Mouse (Mus musculus): ENCODE measurements around the gene 9330182O14Rik. TPM values are rescaled to one million over a fixed set of nuclear protein-coding genes. Genes with fewer than 3 reads are reported as not detected.

Gene 9330182O14Rik
- polyA plus RNA-seq, 1 experiment, result not detected

- H3K4me3 ChIP-seq (replicated peaks; ENCODE audit: insufficient read depth, low read depth, low read length), result peak overlapping the region; percentile 10
- WGBS, result 49% methylated on average over 10 of the region's 10 CpGs
- H3K4me1 ChIP-seq (ENCODE audit: control insufficient read depth, insufficient read depth, low read length), result peaks cover 4% of the 10 kb centered on the region; the same call in 1 of the 2 replicates
- TF ChIP-seq CTCF (IDR thresholded peaks at IDR 0.05; ENCODE audit: borderline replicate concordance, insufficient read depth, low read depth, low read length) (no peak), POLR2A (IDR thresholded peaks at IDR 0.05; ENCODE audit: borderline replicate concordance, insufficient read depth, low read length) (no peak)
- H3K27ac ChIP-seq (ENCODE audit: insufficient read depth, low read length), result no peak overlapping the region
- DNase-seq, result no peak
- no peaks in the 10 kb centered on the region for H3K27me3 ChIP-seq (ENCODE audit: control insufficient read depth, insufficient read depth, low read length)
These were observed 34.0 kb downstream of the 9330182O14Rik start for GRCm38 (mm10) chr15:40168140-40168688.

- H3K4me3 ChIP-seq (replicated peaks; ENCODE audit: insufficient read depth, low read depth, low read length), result no peak overlapping the region
- TF ChIP-seq CTCF (IDR thresholded peaks at IDR 0.05; ENCODE audit: borderline replicate concordance, insufficient read depth, low read depth, low read length), result no peak
- no peak for TF ChIP-seq POLR2A (IDR thresholded peaks at IDR 0.05; ENCODE audit: borderline replicate concordance, insufficient read depth, low read length)
- 97% methylated on average over 5 of the region's 5 CpGs for WGBS
These were observed 34.9 kb downstream of the 9330182O14Rik start for GRCm38 (mm10) chr15:40169061-40169460.

GRCm38 (mm10) chr15:40169705-40170104, 35.5 kb downstream of the 9330182O14Rik start:
- peak; percentile 22 to 28 for DNase-seq
- 15% methylated on average over 13 of the region's 13 CpGs for WGBS
- no peak overlapping the region for H3K27ac ChIP-seq (ENCODE audit: insufficient read depth, low read length)

More at GRCm38 (mm10) chr15:40169061-40169460, 34.9 kb downstream of the 9330182O14Rik start:
- no peak for DNase-seq
- no peaks in the 10 kb centered on the region for H3K27me3 ChIP-seq (ENCODE audit: control insufficient read depth, insufficient read depth, low read length)
- peaks cover 4% of the 10 kb centered on the region; the same call in 1 of the 2 replicates for H3K4me1 ChIP-seq (ENCODE audit: control insufficient read depth, insufficient read depth, low read length)
- no peak overlapping the region for H3K27ac ChIP-seq (ENCODE audit: insufficient read depth, low read length)

DNA sequence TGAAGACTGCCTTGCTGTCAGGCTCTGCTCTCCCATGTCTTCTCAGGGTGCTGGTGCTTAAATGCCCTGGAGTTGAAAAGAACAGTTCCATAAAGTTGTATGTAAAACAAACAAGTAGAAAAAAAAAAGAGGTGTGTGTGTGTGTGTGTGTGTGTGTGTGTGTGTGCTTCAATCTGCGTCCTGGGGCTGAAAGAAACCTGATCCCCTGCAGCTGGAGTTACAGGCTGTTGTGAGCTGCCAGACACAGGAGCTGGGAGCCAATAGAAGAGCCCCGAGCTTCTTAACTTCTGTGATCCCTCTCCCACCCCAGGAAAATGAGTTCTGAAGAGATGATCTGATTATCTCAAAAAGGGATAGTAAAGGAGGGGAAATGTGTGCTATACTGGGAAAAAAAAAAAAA, 45.3 kb downstream of the 9330182O14Rik start:
- TF ChIP-seq POLR2A (IDR thresholded peaks at IDR 0.05; ENCODE audit: borderline replicate concordance, insufficient read depth, low read length) (no peak), CTCF (IDR thresholded peaks at IDR 0.05; ENCODE audit: borderline replicate concordance, insufficient read depth, low read depth, low read length) (no peak)
- no peak overlapping the region for H3K4me3 ChIP-seq (replicated peaks; ENCODE audit: insufficient read depth, low read depth, low read length)
- no peak overlapping the region for H3K27ac ChIP-seq (ENCODE audit: insufficient read depth, low read length)
- no peak for DNase-seq
- H3K27me3 ChIP-seq (ENCODE audit: control insufficient read depth, insufficient read depth, low read length), result no peaks in the 10 kb centered on the region; the same call in 1 of the 2 replicates
- H3K4me1 ChIP-seq (ENCODE audit: control insufficient read depth, insufficient read depth, low read length), result no peaks in the 10 kb centered on the region
- WGBS, result 55% methylated on average over 2 of the region's 2 CpGs

More at GRCm38 (mm10) chr15:40169705-40170104, 35.5 kb downstream of the 9330182O14Rik start:
- 0 out of 2 replicates have a peak, but pooled peaks have one; percentile 10 for TF ChIP-seq POLR2A (IDR thresholded peaks at IDR 0.05; ENCODE audit: borderline replicate concordance, insufficient read depth, low read length)
- no peak for TF ChIP-seq CTCF (IDR thresholded peaks at IDR 0.05; ENCODE audit: borderline replicate concordance, insufficient read depth, low read depth, low read length)
- H3K27me3 ChIP-seq (ENCODE audit: control insufficient read depth, insufficient read depth, low read length), result no peaks in the 10 kb centered on the region
- H3K4me3 ChIP-seq (replicated peaks; ENCODE audit: insufficient read depth, low read depth, low read length), result peak overlapping the region; percentile 37
- peaks cover 4% of the 10 kb centered on the region; the same call in 1 of the 2 replicates for H3K4me1 ChIP-seq (ENCODE audit: control insufficient read depth, insufficient read depth, low read length)

DNA sequence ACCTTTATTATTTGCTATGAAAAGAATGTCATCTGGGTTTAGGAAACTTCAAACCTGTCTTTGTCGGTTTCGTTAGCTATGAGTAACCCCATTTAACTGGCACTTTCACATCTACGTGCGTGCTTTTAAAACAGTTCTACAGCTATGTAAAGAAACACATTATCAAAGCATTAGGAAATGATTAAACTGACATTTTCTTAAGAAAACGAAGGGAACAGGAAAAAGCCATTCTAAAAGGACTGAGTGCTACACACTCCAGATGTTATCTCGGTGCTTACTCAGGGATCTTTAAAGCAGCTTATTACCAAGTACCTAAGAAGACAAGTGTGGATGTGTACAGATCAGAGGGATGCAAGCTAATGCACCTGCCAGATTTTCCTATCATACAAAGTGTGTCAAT, 52.9 kb downstream of the 9330182O14Rik start:
- H3K4me3 ChIP-seq (replicated peaks; ENCODE audit: insufficient read depth, low read depth, low read length), result no peak overlapping the region
- WGBS, result 95% methylated on average over 6 of the region's 6 CpGs
- DNase-seq, result no peak
- H3K27me3 ChIP-seq (ENCODE audit: control insufficient read depth, insufficient read depth, low read length), result no peaks in the 10 kb centered on the region
- H3K4me1 ChIP-seq (ENCODE audit: control insufficient read depth, insufficient read depth, low read length), result no peaks in the 10 kb centered on the region
- H3K27ac ChIP-seq (ENCODE audit: insufficient read depth, low read length), result no peak overlapping the region
- no peak for TF ChIP-seq CTCF (IDR thresholded peaks at IDR 0.05; ENCODE audit: borderline replicate concordance, insufficient read depth, low read depth, low read length)
- TF ChIP-seq POLR2A (IDR thresholded peaks at IDR 0.05; ENCODE audit: borderline replicate concordance, insufficient read depth, low read length), result no peak

All from cerebellum, adult 2 months (tissue).